Mouse (Mus musculus) cerebellum, adult 11 months (tissue): ENCODE data around the gene Zmiz1.
A peak's percentile ranks its signal among the peaks of the same experiment; 100 is the strongest.

ENCODE experiments used
- DNase-seq: peaks from one replicate; pipeline ENCODE4 v3.0.0; 2022

Zmiz1 gene

GRCm38 (mm10) chr14:25623698-25624097, 164.7 kb downstream of the Zmiz1 start:
- DNase-seq, result no peak

- DNase-seq, result no peak
Observed at GRCm38 (mm10) chr14:25624659-25625058, 165.7 kb downstream of the Zmiz1 start.

DNA sequence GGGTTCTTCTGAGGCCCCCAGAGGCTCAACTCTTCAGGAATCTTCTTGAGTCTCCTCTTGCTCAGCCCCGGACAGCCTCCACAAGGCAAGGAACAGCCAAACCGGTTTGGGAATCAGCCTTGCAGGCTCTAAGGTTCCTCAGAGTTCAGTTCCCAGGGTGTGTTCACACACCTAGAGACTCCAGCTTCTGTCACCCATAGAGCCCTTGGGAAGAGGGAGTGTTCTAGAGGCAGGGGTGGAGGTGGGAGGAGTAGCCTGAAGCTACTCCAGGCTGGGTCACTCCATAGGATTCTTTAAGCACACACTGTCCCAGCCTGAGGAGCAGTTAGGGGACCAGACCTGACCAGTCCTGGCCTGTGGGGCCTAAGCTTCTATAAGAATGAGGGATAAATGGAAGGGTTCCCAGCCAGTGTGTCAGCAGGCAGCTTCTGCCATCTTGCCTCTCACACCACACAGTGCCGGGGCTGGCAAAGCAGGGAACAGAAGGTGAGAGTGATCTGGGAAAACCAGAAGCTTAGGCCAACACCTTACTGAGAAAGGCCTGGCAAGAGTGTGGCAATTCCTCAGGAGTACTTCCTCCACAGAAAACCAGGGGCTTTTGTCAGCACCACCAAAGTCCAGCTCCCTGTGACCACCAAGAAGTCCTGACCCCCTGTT, 168.7 kb downstream of the Zmiz1 start:
- peak; percentile 67 for DNase-seq

DNA sequence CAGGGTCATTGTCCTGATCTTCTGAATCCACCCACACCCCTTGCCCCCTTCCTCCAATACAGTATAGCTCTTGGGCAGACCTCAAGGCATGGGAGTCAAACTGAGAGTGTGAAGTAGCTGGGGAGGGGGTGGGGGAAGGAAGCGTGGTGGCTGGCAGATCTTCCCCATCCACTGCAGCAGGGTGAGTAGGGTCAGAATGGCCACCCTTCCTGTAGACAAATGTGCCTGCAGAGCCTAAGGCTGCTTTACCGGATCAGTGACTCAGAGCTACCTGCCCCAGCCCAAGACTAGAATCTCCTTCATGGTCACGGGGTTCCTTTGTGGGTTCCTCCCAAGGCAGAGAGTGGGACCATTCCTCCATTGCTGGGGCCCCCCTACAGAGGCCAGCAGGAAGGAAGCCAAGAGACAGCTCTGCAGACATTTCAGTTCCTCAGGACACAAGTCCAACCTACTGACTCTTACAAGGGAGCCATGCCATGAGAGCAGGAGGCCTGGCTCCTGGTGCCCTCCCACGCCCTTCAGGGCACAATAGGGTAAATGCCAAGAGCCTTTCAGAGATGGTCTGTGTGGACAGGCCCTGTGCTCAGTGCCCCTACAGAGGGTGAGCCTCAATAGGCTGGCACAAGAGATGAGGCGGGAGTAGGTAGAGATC, 169.6 kb downstream of the Zmiz1 start:
- DNase-seq, result no peak

DNA sequence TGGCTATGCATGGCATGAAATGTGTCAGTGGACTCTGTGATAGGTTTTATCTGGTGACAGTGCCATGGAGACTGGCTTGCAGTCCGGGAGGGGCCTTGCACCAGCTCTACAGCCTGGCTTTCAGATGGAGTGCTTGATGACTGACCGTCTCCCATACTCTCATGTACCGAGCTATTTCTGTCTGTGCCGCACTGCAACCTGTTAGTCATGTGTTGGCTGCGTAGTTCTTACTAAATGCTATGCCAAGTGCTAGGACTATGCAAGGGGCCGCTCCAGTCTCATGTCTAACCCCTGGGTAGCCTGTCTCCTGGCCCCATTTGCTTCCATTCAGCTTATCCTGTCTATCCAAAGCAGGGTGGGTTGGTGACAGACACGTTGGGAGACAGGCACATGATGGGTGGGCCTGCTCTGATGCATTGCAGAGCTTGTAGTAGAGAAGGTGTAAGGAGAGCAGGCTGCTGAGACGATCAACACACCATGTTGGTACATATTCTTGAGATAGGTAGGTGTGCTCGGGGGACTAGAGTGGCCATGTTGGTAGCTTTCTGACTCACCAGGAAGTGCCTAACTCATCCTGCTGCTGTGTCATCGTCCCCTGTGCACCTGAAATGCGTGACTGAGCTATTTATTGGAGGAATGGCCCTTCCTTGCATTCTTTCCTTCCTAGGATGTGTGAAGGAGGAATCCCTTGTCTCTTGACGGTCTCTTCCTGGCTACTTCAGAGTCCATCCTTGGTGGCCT, 171.1 kb downstream of the Zmiz1 start:
- DNase-seq, result no peak

DNA sequence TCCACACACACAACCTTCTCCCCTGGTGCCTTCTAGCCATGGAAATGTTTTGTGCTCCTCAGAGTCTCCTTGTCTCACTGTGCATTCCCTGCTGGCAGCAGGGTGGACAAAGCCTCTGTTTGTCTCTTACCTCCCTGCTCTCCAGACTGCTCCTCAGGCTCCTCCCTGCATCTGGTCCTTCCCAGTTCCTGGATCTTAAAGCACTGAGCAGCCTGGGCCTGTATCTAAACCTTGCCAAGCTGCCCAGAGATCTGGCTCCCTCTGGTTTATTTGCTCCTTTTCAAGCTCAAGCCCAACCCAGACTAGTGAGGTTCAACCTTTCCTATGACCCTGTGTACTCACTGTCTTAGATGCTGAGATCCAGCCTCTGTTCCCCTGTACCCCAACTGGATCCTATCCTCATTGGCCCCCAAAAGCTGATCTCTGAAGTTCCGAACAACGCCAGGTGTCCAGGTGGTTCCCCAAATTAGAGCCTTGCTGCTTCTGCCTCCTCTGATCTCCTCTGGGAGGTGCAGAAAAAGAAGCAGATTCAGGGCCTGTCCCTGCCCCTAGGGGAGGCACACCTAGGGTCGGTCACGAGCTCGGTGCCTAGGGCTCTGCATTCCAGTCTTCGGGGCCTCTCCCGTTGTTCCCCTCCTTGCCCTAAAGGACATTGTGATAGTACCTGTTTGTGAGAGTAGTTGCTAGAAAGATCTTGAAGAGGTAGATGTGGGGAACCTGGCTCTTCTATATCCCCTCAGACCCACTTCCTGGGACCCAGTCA, 171.8 kb downstream of the Zmiz1 start:
- no peak for DNase-seq

DNA sequence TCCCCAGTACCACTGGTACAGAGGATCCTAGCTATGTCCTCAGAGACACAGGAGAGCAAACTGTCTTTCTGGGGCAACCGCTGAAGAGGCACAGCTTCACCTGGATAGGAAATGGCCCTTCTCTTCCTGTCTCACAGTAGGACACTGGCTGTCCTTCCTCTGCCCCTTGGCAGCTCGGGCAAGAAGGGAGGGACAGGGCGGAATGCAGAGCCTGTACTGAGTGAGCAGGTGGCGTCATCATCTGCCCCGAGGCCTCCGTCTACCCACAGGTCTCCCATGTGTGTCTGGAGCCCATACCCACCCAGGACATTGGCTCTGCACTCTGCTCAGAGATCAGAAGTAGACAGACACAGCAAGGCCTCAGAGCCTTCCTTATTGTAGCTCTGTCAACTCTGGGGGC, 172.5 kb downstream of the Zmiz1 start:
- no peak for DNase-seq

- peak; percentile 55 for DNase-seq
Observed at GRCm38 (mm10) chr14:25633539-25634300, 174.7 kb downstream of the Zmiz1 start.

- DNase-seq, result no peak
Observed at GRCm38 (mm10) chr14:25634328-25634727, 175.3 kb downstream of the Zmiz1 start.

DNA sequence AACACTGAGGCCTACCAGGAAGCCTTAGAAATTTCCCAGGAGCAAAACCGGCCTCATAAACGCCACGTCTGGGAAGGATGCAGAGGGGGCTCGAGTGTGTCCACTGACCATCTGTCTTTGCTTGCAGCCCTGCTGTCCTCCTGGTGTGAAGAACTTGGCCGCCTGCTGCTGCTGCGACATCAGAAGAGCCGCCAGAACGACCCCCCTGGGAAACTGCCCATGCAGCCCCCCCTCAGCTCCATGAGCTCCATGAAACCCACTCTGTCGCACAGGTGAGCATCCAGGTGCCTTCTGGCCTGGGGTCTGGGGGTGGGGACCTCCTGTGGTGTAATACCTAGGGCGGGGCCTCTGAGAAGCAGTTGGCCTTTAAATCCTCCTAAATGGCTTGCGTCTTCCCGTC, 176.8 kb downstream of the Zmiz1 start:
- DNase-seq, result no peak

GRCm38 (mm10) chr14:25636297-25636696, 177.3 kb downstream of the Zmiz1 start:
- peak; percentile 67 for DNase-seq

DNA sequence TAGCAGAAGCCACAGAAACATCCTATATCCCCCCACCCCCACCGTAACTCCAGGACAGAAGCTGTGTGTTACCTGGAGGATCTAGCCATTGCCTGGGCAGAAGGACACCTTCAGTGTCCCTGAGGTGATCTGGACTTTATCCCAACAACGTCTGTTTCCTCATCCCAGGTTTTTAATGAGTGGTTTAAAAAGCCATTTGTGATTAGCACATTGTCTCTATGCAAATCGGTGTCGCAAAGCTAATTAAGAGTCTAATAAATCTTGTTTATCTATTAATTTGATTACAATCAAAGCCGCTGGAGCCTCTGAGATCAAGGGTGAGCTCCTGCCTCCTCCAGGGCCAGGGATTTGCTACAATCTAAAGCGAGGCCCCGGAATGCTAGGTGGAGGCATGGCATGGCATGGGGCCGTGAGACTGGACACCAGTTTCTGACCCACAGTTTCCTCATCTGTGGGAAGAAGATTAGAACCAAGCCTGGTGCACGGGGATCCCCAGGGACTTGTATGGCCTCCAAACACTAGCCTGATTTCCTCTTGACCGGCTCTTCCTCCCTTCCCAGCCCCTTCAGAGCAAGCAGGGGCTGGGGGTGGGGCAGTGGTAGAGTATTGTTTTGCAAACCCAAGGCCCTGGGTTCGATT, 180.3 kb downstream of the Zmiz1 start:
- DNase-seq, result no peak

- no peak for DNase-seq
Observed at GRCm38 (mm10) chr14:25639979-25640378, 181.0 kb downstream of the Zmiz1 start.

DNA sequence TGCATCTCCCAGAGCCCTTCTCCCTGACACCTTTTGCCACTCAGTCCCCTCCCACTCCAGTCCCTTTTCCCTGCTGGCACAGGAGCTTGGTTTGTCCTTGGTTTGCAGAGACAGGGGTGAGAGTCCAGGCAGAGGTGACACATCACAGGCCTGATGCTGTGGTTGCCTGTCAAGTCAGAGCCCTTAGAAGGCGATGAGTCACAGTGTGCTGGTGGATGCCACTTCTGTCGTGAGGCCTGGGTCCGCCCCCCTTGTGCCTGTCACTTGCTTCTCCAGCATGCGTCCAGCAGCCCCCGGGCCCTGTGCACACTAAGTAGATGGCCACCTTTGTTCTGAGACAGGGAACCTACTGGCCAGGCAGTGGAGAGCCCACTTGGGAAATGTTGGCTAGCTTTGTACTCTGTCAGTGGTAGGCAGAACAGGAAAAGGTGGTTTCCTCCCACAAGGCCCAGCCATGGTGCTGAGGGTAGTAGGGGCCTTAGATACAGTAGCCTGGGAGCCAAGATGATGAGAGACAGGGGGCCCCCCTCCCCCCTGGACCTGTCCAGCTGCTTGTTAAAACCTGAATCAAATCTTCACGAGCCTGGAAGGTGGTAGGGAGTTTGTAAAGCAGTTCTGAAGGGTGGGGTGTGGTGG, 181.6 kb downstream of the Zmiz1 start:
- DNase-seq, result no peak

DNA sequence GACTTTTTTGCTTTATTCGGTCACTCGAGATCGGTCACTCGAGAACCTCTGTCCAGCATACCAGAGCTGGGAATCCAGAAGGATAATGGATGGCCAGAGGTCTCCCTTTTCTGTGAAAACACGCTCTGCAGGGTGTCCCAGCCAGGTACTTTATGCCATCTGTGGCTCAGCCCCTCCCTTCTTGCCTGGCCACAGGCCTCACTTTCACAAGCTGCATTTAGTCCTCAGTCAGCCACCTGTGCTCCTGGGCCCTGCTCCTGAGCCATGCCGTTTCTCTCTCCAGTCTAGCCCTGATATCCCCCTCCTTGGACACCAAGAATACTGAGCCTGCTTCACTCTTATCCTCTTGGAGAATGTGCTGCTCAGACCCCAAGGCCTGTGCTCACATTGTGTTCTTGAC, 182.1 kb downstream of the Zmiz1 start:
- DNase-seq, result no peak

- DNase-seq, result no peak
Observed at GRCm38 (mm10) chr14:25645717-25646116, 186.7 kb downstream of the Zmiz1 start.

DNA sequence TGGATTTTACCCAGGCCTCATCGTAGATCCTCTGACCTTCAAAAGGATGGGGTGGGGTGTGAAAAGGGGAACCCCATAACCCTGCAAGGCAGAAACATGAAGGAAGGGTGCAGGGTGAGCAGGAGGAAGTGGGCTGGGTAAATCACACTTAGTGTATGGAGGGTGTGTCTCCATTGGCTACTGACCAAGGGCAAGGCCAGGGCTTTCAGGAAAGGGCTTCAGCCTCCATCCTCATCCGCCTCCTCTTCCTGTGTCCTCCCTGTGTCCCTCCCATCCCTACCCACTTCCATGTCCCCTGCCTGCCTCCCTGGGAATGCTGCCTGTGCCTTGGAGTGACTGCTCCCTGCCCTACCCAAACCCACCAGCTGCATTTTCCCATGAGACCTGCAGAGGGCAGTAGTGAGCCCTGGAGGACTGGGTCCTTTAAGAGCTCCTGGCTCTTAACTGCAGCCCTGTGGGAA, 187.2 kb downstream of the Zmiz1 start:
- DNase-seq, result no peak

DNA sequence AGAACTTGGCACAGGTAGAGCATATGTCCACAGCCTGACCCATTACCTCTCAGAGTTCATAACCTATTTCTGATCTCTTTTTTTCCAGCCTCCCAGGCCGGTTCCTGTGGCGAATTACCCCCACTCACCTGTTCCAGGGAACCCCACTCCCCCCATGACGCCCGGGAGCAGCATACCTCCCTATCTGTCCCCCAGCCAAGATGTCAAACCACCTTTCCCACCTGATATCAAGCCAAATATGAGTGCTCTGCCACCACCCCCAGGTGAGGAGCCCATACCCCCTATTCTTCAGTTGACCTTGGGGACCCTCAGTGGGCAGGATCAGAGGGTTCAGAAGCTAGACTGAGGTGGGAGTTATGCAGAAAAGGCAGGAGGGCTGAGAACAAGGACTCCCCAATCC, 192.1 kb downstream of the Zmiz1 start:
- no peak for DNase-seq

- no peak for DNase-seq
Observed at GRCm38 (mm10) chr14:25651905-25652304, 192.9 kb downstream of the Zmiz1 start.

- no peak for DNase-seq
Observed at GRCm38 (mm10) chr14:25654401-25655197, 195.6 kb downstream of the Zmiz1 start.

DNA sequence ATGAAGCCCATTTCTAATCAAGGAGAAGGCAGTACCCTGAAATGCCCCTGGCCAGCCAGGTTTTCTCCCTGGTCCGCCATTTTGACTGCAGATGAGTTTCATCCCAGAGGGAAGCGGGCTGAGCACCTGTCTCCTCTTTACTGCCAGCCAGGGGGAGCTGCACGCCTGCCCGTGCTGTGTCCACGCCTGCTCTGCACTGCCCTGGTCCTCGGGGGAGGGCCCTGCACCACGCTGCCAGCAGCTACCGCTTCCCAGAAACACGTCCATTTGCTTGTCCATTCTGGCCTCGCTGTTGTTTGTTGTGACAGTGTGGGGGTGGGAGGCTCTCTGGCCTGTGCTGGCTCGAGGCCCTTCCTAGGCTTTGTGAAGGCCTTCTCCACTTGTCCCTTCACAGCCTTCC, 201.7 kb downstream of the Zmiz1 start:
- DNase-seq, result no peak
